Mouse (Mus musculus) c-Kit-positive CD71-positive TER-119-negative erythroid progenitor cells, embryonic 14.5 days (primary cell): ENCODE data around the gene 6430571L13Rik.

Source experiments
- DNase-seq: peaks from one replicate; pipeline ENCODE4 v3.0.0-alpha.2; 2013; ENCODE audit warnings: low read depth

Gene 6430571L13Rik

DNA sequence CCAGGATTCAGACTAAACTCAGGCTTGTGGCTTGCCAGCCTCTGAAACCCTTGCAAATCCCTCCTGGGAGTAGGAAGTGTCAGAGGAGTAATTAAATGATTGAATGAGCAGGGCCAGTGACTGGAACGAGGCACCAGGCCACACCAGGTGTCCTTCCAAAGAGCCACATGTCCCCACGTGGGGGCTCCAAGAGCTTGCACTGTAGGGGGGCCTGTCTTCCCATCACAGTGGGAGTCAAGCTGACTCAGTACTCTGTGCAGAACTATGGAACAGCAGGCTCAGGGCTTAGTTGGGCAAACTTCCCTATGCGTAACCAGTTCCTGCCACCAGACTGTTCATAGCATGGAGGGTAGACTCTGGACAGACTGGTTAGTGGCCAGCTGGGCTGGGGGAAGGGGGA is 44.0 kb downstream of the 6430571L13Rik start:
- DNase-seq: no peak

DNA sequence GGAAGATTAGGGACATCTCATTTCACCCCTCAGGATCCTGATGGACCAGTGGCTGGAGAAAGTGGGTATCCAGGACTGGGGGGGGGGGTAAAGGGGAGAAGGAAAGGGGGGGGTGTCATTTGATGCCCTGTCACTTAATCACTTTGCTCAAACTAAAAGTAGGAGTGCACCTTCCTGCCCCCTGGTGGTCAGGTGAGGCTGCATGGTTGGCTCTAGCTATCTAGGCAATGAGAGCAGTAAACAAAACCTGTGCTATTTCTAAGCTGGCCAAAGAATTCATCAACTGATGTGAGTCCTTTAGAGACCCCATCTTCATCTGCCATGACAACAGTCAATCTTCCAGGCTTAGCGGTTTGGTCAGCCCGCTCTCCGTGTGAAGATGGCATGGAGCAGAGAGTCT is 46.3 kb downstream of the 6430571L13Rik start:
- no peak for DNase-seq

DNA sequence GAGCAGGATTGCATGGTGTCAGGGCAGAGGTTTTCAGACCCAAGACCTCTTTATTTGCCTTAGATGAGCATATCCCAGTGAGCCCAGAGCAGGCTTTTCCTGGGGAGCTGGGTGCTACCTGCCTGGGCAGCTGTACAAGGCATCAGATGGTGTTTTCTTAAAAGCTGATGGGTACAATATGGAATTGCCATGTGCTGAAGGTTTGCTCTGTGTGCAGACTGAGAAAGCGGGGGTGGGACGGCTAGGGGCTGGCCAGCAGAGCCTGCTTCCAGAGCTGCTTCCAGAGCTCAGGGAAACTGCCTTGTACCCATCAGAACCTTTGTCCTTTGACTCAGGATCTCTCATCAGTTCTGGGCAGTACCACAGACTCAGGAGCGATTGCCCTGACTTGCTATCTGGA is 47.3 kb downstream of the 6430571L13Rik start:
- no peak for DNase-seq

DNA sequence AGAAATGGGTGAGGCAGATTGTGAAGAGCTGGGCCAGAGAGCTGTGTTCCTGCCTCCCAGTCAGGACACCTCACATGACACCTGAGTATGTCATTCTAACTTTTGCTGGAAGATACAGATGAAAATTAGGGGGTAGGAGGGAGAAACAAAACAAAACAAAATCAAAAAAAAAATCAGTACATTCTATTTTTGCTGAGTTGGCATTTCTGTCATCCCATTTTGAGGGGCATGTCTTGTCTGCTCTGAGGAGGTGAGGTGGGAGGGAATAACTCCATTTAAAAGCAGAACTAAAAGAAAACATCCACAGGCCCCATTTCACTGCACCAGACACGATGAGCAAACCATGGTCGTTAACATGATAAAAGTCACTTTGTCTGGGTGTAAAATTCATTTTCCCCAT is 47.9 kb downstream of the 6430571L13Rik start:
- DNase-seq: no peak

DNA sequence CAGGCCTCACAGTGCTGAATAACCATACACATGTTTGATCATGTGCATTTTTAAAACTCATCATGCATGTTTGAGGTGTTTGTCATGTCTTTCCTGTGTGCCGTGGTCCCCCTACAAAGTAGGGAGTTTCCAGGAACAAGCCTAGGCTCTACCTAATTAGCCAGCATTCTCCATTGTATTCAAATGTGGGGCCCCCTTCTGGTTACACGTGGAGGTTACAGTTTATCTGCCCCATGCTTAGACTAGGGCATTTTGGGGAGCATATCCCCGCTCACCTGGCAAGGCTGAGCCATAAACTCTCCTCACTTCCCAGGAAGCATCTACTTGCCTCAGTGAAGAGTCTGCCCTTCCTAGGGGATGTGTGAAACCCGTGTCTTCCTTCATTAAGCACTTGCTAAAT is 56.0 kb downstream of the 6430571L13Rik start:
- no peak for DNase-seq

DNA sequence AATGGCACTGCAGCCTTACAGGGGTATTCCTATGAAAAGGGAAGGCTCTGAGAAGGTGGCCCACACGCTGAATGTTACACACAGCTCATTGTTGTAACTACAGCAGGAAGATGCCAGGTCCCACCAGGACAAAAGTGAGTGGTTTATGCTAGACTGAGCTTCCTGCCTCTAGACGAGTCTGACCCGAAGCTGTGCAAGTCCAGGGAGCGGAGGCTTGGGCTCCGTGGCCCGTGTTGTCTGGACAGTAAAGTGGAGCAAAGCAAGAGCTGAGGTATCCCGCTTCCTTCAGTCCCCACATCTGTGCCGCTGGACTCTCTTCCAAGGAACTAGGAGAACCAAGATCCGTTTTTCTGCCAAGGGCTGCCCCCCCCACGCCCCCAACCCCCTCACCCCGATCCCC is 58.6 kb downstream of the 6430571L13Rik start:
- DNase-seq: no peak

DNA sequence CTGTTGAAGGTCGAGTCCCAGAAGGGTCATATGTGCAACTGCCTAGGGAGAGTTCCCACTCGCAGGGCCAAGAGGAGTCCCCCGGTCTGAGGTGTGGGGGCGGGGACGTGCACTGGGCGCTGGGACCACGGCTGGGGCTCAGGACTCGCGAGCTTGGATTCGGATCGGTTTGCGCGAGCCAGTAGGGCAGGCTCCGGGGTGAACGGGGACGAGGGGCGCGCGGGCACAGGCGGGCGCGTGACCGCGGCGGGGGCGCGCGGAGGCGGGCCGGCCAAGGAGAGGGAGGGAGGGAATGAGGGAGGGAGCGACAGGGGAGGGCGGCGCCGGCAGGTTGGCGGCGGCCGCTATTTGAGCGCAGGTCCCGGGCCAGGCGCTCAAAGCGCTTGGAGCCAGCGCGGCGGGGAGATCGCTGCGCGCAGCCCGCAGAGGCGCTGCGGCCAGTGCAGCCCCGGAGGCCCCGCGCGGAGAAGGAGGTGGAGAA is 59.1 kb downstream of the 6430571L13Rik start, which contains the start of gene Cacna2d2:
Cacna2d2 (plus strand) TSS at position 122 of the 481 bp plus-strand sequence.
- no peak for DNase-seq

DNA sequence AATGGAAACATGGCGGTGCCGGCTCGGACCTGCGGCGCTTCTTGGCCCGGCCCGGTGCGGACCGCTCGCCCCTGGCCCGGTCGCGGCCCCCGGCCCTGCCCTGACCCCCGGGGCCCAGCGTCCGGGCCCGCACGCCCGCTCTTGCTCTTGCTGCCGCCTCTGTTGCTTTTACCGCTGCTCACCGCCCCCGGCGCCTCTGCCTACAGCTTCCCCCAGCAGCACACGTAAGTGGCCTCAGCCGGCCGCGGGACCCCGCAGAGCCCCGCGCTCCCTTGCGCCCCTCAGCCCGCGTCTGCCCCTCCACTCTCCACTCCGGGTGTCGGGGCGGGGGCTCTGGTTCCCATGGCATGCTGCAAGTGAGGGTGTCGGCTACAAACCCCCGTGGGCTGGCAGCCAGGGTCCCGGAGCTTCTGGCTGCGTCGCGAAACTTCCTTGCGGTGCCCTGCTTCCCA is 59.7 kb downstream of the 6430571L13Rik start:
- DNase-seq: no peak

DNA sequence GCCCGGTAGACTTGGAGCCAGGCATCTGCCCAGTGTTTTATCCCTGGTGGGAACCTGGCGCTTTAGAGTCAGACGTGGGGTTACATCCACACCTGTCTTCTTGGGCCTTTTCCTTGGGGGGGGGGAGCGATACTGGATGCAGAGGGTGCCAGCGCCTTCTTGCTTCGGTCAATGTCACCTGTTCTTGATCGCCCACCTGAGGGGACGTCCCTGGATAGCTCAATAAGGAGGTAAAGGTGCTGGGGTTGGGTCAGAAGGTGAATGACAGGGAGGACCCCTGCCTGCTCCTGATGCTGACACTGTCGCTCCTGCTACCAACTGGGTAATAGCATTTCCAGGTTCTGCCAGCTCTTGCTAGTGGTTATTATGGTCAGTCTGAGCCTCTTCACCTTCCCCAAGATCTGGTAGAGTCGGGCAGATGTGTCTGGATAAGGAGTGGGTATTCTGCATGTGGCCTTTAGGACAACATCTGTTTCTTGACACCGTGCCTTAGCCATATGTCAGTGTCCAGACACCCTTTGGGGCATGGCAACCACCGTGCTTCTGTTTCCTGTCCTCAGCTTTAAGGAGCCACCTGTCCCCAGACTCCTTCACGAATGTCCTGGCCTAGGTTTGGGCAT is 60.4 kb downstream of the 6430571L13Rik start:
- no peak for DNase-seq
